Mouse (Mus musculus): ENCODE data around the gene 4930548H24Rik. TPM values are rescaled to one million over a fixed set of nuclear protein-coding genes. Genes with fewer than 3 reads are reported as not detected.

4930548H24Rik gene
- total RNA-seq, 2 experiments from 2014 or later, result 0.50 to 0.62 TPM

GRCm38 (mm10) chr5:31535228-31535627 is 49.7 kb downstream of the 4930548H24Rik start:
- no peak for DNase-seq (ENCODE audit: low spot score in 2 of 2)

Other genes starting within 250 kb of the 4930548H24Rik start
- gene Nrbp1, start 244.9 kb upstream of the 4930548H24Rik start, total RNA-seq (2021), result 100 to 1,000 TPM; 113 TPM
- 1 to 10 TPM in 1 of 2 experiments, under 1 TPM in 1; 0.98 to 1.0 TPM for gene Gm9970, start 244.5 kb upstream of the 4930548H24Rik start, total RNA-seq (2021)
- gene Krtcap3, start 234.0 kb upstream of the 4930548H24Rik start, total RNA-seq (2021), result 1 to 10 TPM; 5.7 to 9.1 TPM
- 10 to 100 TPM; 40.8 to 44.9 TPM for gene Ift172, start 194.6 kb upstream of the 4930548H24Rik start, total RNA-seq (2021)
- gene Fndc4, start 189.7 kb upstream of the 4930548H24Rik start, total RNA-seq (2021), result 10 to 100 TPM; 12.8 to 18.3 TPM
- 10 to 100 TPM in 1 of 2 experiments, under 1 TPM in 1; 0.39 to 17.9 TPM for gene Gckr, start 188.3 kb upstream of the 4930548H24Rik start, total RNA-seq (2021)
- gene Zfp512, start 33.3 kb upstream of the 4930548H24Rik start, total RNA-seq (2021), result 10 to 100 TPM; 34.2 to 34.8 TPM
- 10 to 100 TPM; 28.0 to 28.7 TPM for gene Gpn1, start 9.0 kb downstream of the 4930548H24Rik start, total RNA-seq (2021)
- gene Slc4a1ap, start 41.3 kb downstream of the 4930548H24Rik start, total RNA-seq (2021), result 10 to 100 TPM; 34.7 to 39.1 TPM
- gene Supt7l, start 42.1 kb downstream of the 4930548H24Rik start, total RNA-seq (2021), result 10 to 100 TPM; 26.6 to 27.6 TPM
- 100 to 1,000 TPM; 262 to 270 TPM for gene Mrpl33, start 111.2 kb downstream of the 4930548H24Rik start, total RNA-seq (2021)
- gene Rbks, start 211.9 kb downstream of the 4930548H24Rik start, total RNA-seq (2021), result 10 to 100 TPM in 1 of 2 experiments, 1 to 10 TPM in 1; 9.8 to 12.6 TPM
- 100 to 1,000 TPM in 1 of 2 experiments, 10 to 100 TPM in 1; 99.6 to 107 TPM for gene Babam2, start 211.9 kb downstream of the 4930548H24Rik start, total RNA-seq (2021)

All from adrenal gland, postnatal 4 days (tissue).